Mouse (Mus musculus) embryonic fibroblast, embryonic 13.5 days (primary cell): ENCODE data around the gene Fermt2. TPM values are rescaled to one million over a fixed set of nuclear protein-coding genes. Genes with fewer than 3 reads are reported as not detected.

ENCODE experiments used
- H3K27ac ChIP-seq: 2 replicates; pipeline ENCODE4 v1.5.1; 2012; ENCODE audit warnings: low read length, control low read depth, inconsistent platforms; ENCODE audit not compliant: insufficient read depth
- H3K4me1 ChIP-seq: 2 replicates; pipeline ENCODE4 v1.6.1; 2011; ENCODE audit warnings: low read length; ENCODE audit not compliant: control insufficient read depth, insufficient read depth
- H3K4me3 ChIP-seq: 2 replicates; pipeline ENCODE4 v1.5.1; 2011; ENCODE audit warnings: mild to moderate bottlenecking, control low read depth, low read length; ENCODE audit not compliant: insufficient read depth
- CTCF ChIP-seq: IDR thresholded peaks from 2 replicates; pipeline ENCODE4 v1.5.1; 2011; ENCODE audit warnings: mild to moderate bottlenecking, control low read depth, low read length, moderate library complexity, borderline replicate concordance; ENCODE audit not compliant: insufficient read depth
- POLR2A ChIP-seq: IDR thresholded peaks from 2 replicates; pipeline ENCODE4 v1.6.1; 2011; ENCODE audit warnings: low read depth, mild to moderate bottlenecking, control low read depth, low read length, moderate library complexity
- polyA plus RNA-seq: library from polyadenylated mRNA; stranded (reverse); fragments of >200 nt; gene quantifications from 2 replicates; pipeline ENCODE4 v1.2.4, GENCODE M21; 2011; ENCODE audit warnings: low read depth; ENCODE audit not compliant: missing spikeins, insufficient read length

Fermt2 gene
- polyA plus RNA-seq, 1 experiment = 244 TPM

GRCm38 (mm10) chr14:45441291-45441690 lies 88.6 kb downstream of the Fermt2 start:
- TF ChIP-seq CTCF = no peak
- TF ChIP-seq POLR2A = no peak
- peak overlapping the region; percentile 1; the same call in 1 of the 2 replicates for H3K27ac ChIP-seq
- H3K4me1 ChIP-seq = peaks cover 12% of the 10 kb centered on the region

GRCm38 (mm10) chr14:45439387-45439786 lies 90.5 kb downstream of the Fermt2 start:
- peaks cover 12% of the 10 kb centered on the region for H3K4me1 ChIP-seq

More at GRCm38 (mm10) chr14:45441291-45441690, 88.6 kb downstream of the Fermt2 start:
- H3K4me3 ChIP-seq = no peak overlapping the region

GRCm38 (mm10) chr14:45438931-45439275 lies 91.0 kb downstream of the Fermt2 start:
- TF ChIP-seq CTCF (no peak), POLR2A (no peak)
- H3K27ac ChIP-seq = no peak overlapping the region
- peaks cover 12% of the 10 kb centered on the region for H3K4me1 ChIP-seq
- no peak overlapping the region for H3K4me3 ChIP-seq

More at GRCm38 (mm10) chr14:45439387-45439786, 90.5 kb downstream of the Fermt2 start:
- H3K4me3 ChIP-seq = no peak overlapping the region
- no peak overlapping the region for H3K27ac ChIP-seq
- TF ChIP-seq POLR2A (no peak), CTCF (no peak)

- Histone ChIP-seq H3K4me1 (peaks cover 12% of the 10 kb centered on the region), H3K27ac (0 out of 2 replicates have a peak overlapping the region, but pooled peaks have one; percentile 12), H3K4me3 (no peak overlapping the region)
- no peak for TF ChIP-seq CTCF
- TF ChIP-seq POLR2A = no peak
Observed at GRCm38 (mm10) chr14:45438250-45438930, 91.5 kb downstream of the Fermt2 start.

- Histone ChIP-seq H3K4me3 (no peak overlapping the region), H3K27ac (no peak overlapping the region), H3K4me1 (0 out of 2 replicates have a peak, but pooled peaks cover 2% of the 10 kb centered on the region)
- TF ChIP-seq POLR2A (no peak), CTCF (no peak)
Observed at GRCm38 (mm10) chr14:45434220-45434619, 95.7 kb downstream of the Fermt2 start.

GRCm38 (mm10) chr14:45432003-45432402 lies 97.9 kb downstream of the Fermt2 start:
- Histone ChIP-seq H3K4me1 (no peaks in the 10 kb centered on the region), H3K27ac (no peak overlapping the region), H3K4me3 (no peak overlapping the region)
- TF ChIP-seq POLR2A = no peak
- peak; percentile 35; the same call in 1 of the 2 replicates for TF ChIP-seq CTCF

- H3K4me1 ChIP-seq = no peaks in the 10 kb centered on the region
- no peak overlapping the region for H3K4me3 ChIP-seq
- TF ChIP-seq CTCF (no peak), POLR2A (no peak)
- no peak overlapping the region for H3K27ac ChIP-seq
Observed at GRCm38 (mm10) chr14:45430066-45430842, 99.7 kb downstream of the Fermt2 start.

- Histone ChIP-seq H3K4me1 (no peaks in the 10 kb centered on the region), H3K27ac (no peak overlapping the region), H3K4me3 (no peak overlapping the region)
- no peak for TF ChIP-seq CTCF
- TF ChIP-seq POLR2A = no peak
Observed at GRCm38 (mm10) chr14:45423220-45423619, 106.7 kb downstream of the Fermt2 start.

GRCm38 (mm10) chr14:45422371-45422770 lies 107.5 kb downstream of the Fermt2 start:
- no peaks in the 10 kb centered on the region for H3K4me1 ChIP-seq
- H3K4me3 ChIP-seq = no peak overlapping the region
- TF ChIP-seq CTCF = no peak
- TF ChIP-seq POLR2A = no peak
- H3K27ac ChIP-seq = no peak overlapping the region

- H3K4me3 ChIP-seq = no peak overlapping the region
- H3K4me1 ChIP-seq = no peaks in the 10 kb centered on the region
- TF ChIP-seq CTCF = no peak
- no peak for TF ChIP-seq POLR2A
- no peak overlapping the region for H3K27ac ChIP-seq
Observed at GRCm38 (mm10) chr14:45419323-45419722, 110.6 kb downstream of the Fermt2 start.
